Mouse (Mus musculus): ENCODE data around the gene Garnl3.
A peak's percentile ranks its signal among the peaks of the same experiment; 100 is the strongest.

Gene Garnl3

GRCm38 (mm10) chr2:33131500-33132092 lies at the start of gene Garnl3:
Garnl3 (minus strand) TSS chr2:33131654.
- no peak for DNase-seq (ENCODE audit: low read depth, low spot score)

DNA sequence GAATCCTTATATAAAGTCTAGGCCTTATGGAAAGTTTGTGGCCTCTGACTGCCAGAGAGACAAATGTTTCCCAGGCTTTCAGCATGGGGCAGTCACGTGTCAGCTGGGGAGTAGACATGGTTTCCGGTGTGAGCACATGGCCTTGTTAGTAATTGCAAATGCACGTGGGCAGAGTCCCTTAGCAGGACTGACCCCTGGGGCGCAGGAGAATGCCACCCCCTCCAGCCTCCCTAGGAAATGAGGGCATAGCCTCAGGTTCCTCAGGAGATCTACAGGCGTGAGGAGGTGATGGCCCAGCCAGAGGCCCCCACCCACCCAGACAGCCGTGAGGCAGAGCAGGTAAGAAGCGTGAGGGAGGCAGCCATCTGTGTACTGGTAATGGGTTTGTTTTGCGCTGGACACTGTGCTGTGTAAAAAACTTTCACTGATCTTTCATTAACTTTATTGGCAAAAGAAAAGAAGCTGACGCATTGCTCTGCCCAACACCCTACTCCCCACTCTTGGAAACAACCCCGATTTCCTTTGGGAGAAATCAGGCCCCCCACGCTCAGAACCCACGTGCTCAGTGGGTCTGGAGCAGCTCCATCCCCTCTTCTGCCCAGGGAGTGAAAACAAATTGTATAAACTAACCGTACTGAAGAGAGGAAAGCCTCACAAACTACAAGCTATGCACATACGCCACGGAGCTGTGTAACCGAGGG lies 48.6 kb upstream of the Garnl3 start:
- peak; percentile 62 for DNase-seq (ENCODE audit: low read depth, low spot score)

GRCm38 (mm10) chr2:33179171-33179929 lies 47.9 kb upstream of the Garnl3 start:
- no peak for DNase-seq (ENCODE audit: low read depth, low spot score)

- peak; percentile 85 for DNase-seq (ENCODE audit: low read depth, low spot score)
Observed at GRCm38 (mm10) chr2:33178243-33178932, 46.9 kb upstream of the Garnl3 start.

DNA sequence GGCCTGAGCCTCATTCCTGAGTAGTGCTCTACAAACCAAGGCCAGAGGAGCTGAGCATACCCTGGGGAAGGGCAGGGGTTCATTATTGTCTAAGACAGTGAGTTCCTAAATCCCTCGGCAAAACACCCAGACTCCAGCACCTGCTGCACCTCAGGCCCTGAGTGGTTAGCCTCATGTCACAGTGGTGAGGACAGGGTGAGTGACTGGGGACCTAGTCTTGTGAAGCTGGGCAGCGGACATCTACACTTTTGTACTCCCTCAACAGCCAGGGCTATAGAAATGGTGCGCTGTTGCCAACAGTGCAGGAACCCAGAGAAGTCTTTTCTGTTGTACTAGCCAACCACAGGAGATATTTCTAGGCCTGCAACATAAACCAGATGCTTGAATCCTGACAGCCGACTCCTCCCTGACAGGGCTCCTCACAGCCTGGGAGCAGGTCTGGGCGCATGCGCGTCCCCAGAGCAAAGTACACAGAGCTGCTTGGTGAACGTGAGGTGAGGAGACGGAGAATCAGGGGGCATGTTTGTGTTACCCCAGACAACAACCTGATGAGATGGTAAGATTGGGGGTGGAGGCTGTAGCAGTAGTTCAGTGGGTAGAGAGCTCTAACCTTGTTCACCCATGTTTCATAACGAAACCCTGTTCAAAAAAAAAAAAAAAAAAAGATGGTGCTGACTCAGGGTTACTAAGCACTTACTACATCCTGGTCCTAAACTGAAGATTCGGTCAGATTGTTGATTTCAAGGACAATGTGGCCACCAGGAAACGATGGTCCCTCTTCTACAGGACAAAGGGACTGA lies 46.2 kb upstream of the Garnl3 start:
- DNase-seq (ENCODE audit: low read depth, low spot score): no peak

DNA sequence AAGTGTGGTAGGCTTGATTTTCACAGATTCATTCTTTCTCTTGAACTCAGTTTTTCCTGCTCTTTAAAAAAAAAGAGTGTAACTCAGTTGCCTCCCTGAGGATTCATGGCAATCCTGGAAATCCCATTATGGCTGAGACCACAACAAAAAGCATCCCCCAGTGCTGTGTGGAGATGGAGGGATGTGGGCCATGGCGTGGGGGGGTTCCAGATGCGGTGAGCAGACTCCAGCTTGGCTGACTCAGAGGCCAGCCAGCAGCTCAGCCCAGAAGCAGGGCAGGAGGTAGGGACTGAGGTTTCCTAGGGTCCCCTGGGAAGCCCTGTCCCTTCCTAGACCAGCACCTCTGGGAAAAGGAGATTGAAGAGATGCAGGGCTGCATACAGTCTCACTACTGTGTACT lies 45.5 kb upstream of the Garnl3 start:
- no peak for DNase-seq (ENCODE audit: low read depth, low spot score)

DNA sequence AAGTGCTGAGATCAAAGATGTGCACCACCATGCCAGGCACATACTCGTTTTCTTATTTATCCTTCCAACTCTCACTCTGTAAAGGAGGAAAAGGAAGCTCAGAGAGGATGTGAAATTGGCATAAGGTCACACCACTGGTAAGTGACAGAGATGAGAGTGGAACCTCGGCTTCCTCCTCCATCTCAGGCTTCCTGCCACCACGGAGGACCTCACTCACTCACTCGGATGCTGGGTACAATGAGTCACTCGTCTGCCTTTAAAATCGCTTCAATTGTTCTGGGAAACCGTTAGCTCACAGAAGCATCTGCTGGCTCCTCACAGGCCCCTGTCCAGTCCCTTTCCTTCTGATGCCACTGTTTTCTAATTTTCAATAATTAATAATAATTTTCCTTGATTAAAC lies 45.1 kb upstream of the Garnl3 start:
- no peak for DNase-seq (ENCODE audit: low read depth, low spot score)

DNA sequence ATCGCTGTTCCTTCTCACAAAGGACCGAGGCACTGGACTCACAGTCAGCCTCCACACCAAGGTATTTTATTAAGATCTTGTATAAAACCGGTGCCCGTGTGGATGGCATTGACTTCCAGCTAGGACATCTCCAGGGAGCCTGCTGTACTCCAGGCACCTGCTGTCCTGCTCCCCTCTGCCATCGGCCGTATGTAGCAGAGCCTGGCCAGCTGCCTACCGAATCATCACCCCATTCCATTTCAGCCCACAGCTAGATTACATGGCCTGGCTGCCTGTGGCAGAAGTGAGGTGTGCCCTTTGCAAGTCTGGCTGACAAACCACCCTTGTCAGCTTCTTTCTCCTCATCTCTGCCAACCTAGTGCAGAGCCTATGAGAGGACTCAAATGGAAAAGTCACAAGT lies 42.2 kb upstream of the Garnl3 start:
- peak; percentile 90 for DNase-seq (ENCODE audit: low read depth, low spot score)

- DNase-seq (ENCODE audit: low read depth, low spot score): no peak
Observed at GRCm38 (mm10) chr2:33173126-33173525, 41.7 kb upstream of the Garnl3 start.

DNA sequence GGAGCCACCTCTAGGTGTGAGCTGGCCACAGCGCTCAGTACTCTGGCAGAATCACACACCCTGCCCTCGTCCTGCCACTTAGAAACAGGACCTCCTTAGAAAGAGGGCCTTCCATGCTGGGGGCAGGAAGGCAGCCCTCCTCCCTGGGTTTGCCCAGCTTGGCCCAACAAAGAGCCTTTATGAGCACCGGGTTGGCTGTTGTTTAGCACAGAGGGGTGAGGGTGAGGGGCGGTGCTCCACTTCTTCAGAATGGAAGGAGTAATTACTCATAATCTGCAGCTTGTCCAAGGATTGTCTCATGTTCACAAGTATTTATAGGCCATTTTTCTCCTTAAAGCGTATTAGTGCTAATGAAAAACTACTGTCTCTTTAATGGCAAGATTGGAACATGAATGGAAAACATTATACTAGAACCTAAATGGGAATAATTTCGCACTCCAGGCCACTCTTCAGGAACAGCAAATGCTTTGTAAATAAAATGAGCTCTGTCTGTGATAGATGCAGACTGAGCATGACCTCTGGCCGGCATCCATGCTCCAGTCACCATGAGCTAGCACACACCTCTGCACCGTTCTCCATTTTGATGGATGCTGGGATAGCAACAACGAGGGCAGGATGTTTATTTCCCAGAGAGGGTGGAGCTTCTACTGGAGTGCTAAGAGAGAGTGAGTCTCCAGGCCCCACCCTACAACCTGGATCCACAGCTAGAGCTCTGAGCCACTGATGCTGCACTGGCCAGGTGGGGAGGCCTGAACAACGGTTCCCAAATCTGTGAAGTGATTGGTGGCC lies 39.5 kb upstream of the Garnl3 start:
- no peak for DNase-seq (ENCODE audit: low read depth, low spot score)

DNA sequence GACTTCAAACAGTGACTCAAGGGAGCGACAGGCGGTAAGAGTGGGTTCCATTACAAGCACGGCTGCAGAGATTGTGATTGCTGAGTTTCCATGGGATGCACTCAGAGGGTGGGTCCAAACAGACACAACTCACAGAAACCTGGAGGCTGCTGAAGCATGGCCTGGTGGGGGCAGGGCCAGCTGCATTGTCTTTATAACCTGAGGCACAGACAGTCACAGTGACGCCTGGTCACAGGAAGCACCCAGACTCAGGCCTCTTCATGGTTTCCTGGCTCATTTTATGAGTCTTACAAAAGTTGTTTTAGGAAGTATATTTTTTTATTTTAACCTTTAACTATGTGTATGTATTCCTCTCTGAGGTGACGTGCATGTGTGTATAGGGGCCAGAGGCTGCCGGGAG lies 38.0 kb upstream of the Garnl3 start:
- DNase-seq (ENCODE audit: low read depth, low spot score): no peak

DNA sequence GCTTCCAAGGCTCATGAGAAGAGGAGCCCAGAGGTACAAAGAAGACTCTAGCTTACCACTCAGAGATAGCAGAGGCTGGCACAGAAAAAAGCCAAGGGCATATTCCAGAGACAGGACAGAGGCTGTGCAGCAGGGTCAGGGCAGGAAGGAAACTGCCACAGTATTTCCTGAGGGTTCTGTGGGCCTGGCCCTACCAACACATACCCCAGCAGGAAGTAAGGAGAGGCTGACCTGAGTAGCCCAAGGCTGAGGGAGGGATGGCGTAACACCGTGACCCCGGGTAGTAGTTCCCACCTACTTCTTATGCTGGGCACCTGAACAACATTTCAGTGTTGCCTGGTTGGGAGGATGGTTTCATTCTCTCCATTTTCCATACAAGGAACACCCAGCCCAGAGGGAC lies 35.6 kb upstream of the Garnl3 start:
- DNase-seq (ENCODE audit: low read depth, low spot score): no peak

GRCm38 (mm10) chr2:33165710-33166374 lies 34.4 kb upstream of the Garnl3 start:
- no peak for DNase-seq (ENCODE audit: low read depth, low spot score)

DNA sequence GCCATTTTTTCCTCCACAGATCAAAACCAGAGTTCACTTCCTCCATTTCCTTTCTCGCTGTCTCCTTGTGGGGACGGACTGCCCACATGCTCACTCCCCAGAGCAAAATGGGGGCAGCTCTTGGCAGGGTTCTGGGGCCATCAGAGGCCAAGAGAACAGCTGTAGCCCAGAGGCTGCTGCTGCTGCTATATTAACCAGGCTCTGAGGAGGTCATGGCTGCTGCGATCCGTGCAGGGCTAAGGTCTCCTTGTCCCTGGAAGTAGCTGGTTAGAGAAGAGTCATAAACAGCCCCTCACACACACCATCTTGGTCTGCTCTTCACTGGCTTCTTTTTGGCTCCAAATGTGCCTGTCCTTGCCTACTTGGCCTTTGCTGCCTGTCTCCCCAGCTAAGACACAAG lies 33.8 kb upstream of the Garnl3 start:
- no peak for DNase-seq (ENCODE audit: low read depth, low spot score)

DNA sequence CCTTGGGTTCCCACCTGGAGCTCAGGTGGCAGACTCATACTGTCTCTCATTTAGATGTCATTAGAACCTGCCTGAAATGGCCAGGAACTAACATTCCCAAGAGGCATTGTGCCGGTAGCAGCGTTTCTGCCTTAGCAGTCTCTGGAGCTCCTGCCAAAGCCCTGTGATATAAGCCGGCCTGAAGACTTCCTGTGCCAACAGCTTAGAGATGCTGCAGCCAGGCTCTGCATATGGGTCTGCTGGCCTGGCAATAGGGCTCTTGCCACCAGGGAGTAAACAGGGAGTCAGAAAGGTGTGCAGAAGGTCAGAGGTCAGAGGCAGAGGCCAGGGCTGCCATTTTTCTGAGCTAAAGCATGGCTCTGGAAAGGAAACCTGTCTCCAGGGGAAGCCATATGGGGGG lies 33.2 kb upstream of the Garnl3 start:
- DNase-seq (ENCODE audit: low read depth, low spot score): no peak

- DNase-seq (ENCODE audit: low read depth, low spot score): no peak
Observed at GRCm38 (mm10) chr2:33162126-33162525, 30.7 kb upstream of the Garnl3 start.

GRCm38 (mm10) chr2:33160326-33160973 lies 29.0 kb upstream of the Garnl3 start:
- peak; percentile 79 for DNase-seq (ENCODE audit: low read depth, low spot score)

GRCm38 (mm10) chr2:33159593-33159992 lies 28.1 kb upstream of the Garnl3 start:
- no peak for DNase-seq (ENCODE audit: low read depth, low spot score)

DNA sequence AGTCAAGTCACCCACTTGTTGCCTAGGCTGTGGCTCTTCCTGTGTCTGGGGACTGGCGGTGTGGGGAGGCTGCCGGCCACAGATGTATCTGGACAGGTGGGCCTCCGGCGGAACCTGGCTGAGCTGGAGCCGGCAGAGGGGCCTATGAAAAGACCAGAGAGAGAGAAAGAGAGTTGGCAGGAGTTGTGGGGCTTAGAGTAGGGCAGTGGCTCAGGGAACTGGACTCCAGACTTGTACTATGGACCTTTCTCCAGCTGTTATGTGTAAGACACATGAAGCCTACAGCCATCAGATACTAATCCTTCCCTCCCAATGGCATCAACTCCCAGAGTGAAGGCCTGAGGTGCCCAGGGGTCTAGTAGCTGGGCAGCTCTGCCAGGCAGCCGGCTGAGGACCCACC lies 27.4 kb upstream of the Garnl3 start:
- DNase-seq (ENCODE audit: low read depth, low spot score): no peak

All from skeletal muscle tissue, adult 2 months (tissue).